Mouse (Mus musculus) midbrain, embryonic 16.5 days (tissue): ENCODE results near the gene Dscaml1. TPM values are rescaled to one million over a fixed set of nuclear protein-coding genes. Genes with fewer than 3 reads are reported as not detected.

Experiments
- ATAC-seq: fragments of 200-750 bp; cut with Nextera tagmentation; 2 replicates; pipeline ENCODE4 v1.8.0; 2017; ENCODE audit warnings: moderate TSS enrichment
- H3K27ac ChIP-seq: fragments of 300-500 bp; sonication (generic); 2 replicates; pipeline ENCODE4 v1.5.1; 2014; ENCODE audit warnings: mild to moderate bottlenecking, low read length, mixed read lengths
- H3K27me3 ChIP-seq: fragments of 300-500 bp; sonication (generic); 2 replicates; pipeline ENCODE4 v1.6.1; 2014; ENCODE audit warnings: low read depth, low read length, mixed read lengths; ENCODE audit not compliant: control insufficient read depth, insufficient read depth
- H3K36me3 ChIP-seq: fragments of 300-500 bp; sonication (generic); 2 replicates; pipeline ENCODE4 v1.6.1; 2014; ENCODE audit warnings: mild to moderate bottlenecking, low read length, moderate library complexity, mixed read lengths; ENCODE audit not compliant: control insufficient read depth, insufficient read depth
- H3K4me1 ChIP-seq: fragments of 300-500 bp; sonication (generic); 2 replicates; pipeline ENCODE4 v1.6.1; 2014; ENCODE audit warnings: mild to moderate bottlenecking, low read length, mixed read lengths; ENCODE audit not compliant: control insufficient read depth, insufficient read depth
- H3K4me2 ChIP-seq: fragments of 300-500 bp; sonication (generic); 2 replicates; pipeline ENCODE4 v1.6.1; 2014; ENCODE audit warnings: mild to moderate bottlenecking, low read length, mixed read lengths
- H3K4me3 ChIP-seq: fragments of 300-500 bp; sonication (generic); 2 replicates; pipeline ENCODE4 v1.5.1; 2014; ENCODE audit warnings: low read depth, mild to moderate bottlenecking, low read length, moderate library complexity, mixed read lengths
- H3K9ac ChIP-seq: fragments of 300-500 bp; sonication (generic); 2 replicates; pipeline ENCODE4 v1.6.1; 2014; ENCODE audit warnings: low read depth, low read length, mixed read lengths
- H3K9me3 ChIP-seq: fragments of 300-500 bp; sonication (generic); replicated peaks from 2 replicates; pipeline ENCODE4 v1.6.1; 2014; ENCODE audit warnings: mild to moderate bottlenecking, low read length, mixed read lengths; ENCODE audit not compliant: control insufficient read depth, poor library complexity, severe bottlenecking
- WGBS: fragments of 180-500 bp; shearing (Covaris S2); extraction: QIAGEN DNeasy Blood & Tissue Kit; methylation state at CpG from one replicate; pipeline ENCODE4 v1.1.7; 2014; 5-methylcytosine and 5-hydroxymethylcytosine counted together
- polyA plus RNA-seq: library from polyadenylated mRNA; unstranded; fragments of >200 nt; fragmentation: Nextera tagmentation; extraction: Ambion mirVana; gene quantifications from 2 replicates; pipeline ENCODE4 v1.2.1, GENCODE M21; 2015

Dscaml1 gene
- polyA plus RNA-seq, 1 experiment from 2014 or later, result 20.6 TPM

DNA sequence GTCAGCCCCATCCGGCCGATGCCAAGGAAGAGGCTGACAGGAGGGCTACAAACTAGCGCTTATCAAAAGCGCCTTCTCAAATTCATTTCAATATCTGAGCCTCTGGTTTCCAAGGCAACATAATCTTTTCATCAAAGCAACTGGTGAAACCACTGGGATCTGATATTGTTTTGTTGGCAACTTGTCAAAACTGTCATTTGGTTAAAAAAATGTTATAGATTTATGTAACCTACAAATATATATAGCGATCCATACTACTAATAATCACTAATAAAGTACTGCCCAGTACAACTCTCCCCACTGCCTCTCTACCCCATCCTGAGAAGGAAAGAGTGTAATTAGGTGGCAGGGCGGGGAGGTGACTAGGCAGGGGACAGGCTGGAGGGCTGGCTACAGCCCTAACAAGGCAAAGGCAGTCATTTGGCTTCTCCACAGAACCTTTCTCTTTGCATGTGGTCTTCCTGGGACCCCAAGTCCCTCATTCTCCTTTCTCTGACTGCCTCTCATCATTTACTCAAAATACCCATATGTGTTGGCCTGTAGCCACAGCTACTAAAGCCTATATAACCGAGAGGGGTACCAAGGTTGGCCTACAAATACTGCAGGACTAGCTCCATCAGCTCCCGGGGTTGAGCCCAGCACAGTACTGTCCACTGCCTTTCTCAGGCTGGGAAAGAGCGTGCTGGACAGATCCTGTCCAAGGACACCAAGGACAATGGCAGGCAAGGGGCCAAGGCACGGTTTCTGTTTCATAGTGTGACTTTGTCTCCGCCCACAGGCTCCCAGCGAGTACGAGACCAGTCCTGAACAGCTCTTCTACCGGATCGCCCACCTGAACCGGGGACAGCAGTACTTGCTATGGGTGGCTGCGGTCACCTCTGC, 313.5 kb downstream of the Dscaml1 start:
- no peak overlapping the region for H3K4me2 ChIP-seq
- H3K27ac ChIP-seq, result peak overlapping the region; percentile 90
- ATAC-seq, result peak; percentile 57
- 0 out of 2 replicates have a peak overlapping the region, but pooled peaks have one; percentile 34 for H3K9ac ChIP-seq
- no peaks in the 10 kb centered on the region for H3K9me3 ChIP-seq
- H3K36me3 ChIP-seq, result 0 out of 2 replicates have a peak, but pooled peaks cover 3% of the 10 kb centered on the region
- H3K4me3 ChIP-seq, result no peak overlapping the region
- peaks cover 25% of the 10 kb centered on the region for H3K4me1 ChIP-seq
- H3K27me3 ChIP-seq, result no peaks in the 10 kb centered on the region
- 50% methylated on average over 17 of the region's 17 CpGs for WGBS

DNA sequence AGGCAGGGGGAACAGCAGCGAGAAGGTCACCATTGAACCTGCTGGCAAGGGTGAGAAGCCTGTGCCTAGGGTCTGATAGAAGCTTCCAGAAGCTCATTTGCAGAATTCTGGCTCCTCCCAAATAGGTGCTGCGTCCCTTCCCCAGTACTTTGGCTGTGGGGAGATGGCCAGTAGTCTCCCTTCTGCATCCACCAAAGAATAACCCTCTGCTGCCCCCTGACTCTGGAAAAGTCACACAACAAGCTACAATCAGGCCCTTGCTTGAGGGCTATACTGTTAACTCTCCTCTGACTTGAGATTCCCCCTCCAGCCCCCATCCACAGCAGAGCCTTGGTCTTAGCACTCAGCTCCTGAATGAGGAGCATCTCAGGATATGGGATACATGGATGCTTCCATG, 314.2 kb downstream of the Dscaml1 start:
- peak; percentile 32; the same call in 1 of the 2 replicates for ATAC-seq
- no peaks in the 10 kb centered on the region for H3K27me3 ChIP-seq
- WGBS, result 49% methylated on average over 2 of the region's 2 CpGs
- no peaks in the 10 kb centered on the region for H3K9me3 ChIP-seq
- 0 out of 2 replicates have a peak, but pooled peaks cover 4% of the 10 kb centered on the region for H3K36me3 ChIP-seq
- H3K4me3 ChIP-seq, result no peak overlapping the region
- peak overlapping the region; percentile 84 for H3K27ac ChIP-seq
- peaks cover 26% of the 10 kb centered on the region for H3K4me1 ChIP-seq
- H3K4me2 ChIP-seq, result no peak overlapping the region
- H3K9ac ChIP-seq, result no peak overlapping the region

- ATAC-seq, result no peak
- H3K9ac ChIP-seq, result no peak overlapping the region
- no peaks in the 10 kb centered on the region for H3K9me3 ChIP-seq
- H3K27ac ChIP-seq, result no peak overlapping the region
- H3K4me2 ChIP-seq, result no peak overlapping the region
- H3K27me3 ChIP-seq, result no peaks in the 10 kb centered on the region
- H3K4me3 ChIP-seq, result no peak overlapping the region
- WGBS, result 67% methylated on average over 7 of the region's 7 CpGs
- peaks cover 2% of the 10 kb centered on the region; the same call in 1 of the 2 replicates for H3K4me1 ChIP-seq
- peaks cover 11% of the 10 kb centered on the region; the same call in 1 of the 2 replicates for H3K36me3 ChIP-seq
Observed at GRCm38 (mm10) chr9:45745451-45745850, 319.0 kb downstream of the Dscaml1 start.

DNA sequence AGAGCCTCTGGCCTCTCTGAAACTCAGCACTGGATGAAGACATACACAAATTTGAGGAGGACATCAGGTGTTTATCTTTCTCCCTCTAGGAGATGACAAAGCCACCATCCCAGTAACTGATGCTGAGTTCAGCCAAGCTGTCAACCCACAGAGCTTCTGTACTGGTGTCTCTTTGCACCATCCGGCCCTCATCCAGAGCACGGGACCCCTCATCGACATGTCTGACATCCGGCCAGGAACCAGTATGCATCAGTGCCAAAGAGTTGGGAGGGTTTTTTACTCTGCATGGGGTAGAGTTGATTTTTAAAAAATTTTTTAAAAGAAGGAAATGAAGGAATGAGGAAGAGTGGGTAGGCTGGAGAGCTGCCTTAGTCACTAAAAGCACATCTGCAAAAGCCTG, 323.5 kb downstream of the Dscaml1 start:
- whole genome bisulfite sequencing, result 90% methylated on average over 4 of the region's 4 CpGs

DNA sequence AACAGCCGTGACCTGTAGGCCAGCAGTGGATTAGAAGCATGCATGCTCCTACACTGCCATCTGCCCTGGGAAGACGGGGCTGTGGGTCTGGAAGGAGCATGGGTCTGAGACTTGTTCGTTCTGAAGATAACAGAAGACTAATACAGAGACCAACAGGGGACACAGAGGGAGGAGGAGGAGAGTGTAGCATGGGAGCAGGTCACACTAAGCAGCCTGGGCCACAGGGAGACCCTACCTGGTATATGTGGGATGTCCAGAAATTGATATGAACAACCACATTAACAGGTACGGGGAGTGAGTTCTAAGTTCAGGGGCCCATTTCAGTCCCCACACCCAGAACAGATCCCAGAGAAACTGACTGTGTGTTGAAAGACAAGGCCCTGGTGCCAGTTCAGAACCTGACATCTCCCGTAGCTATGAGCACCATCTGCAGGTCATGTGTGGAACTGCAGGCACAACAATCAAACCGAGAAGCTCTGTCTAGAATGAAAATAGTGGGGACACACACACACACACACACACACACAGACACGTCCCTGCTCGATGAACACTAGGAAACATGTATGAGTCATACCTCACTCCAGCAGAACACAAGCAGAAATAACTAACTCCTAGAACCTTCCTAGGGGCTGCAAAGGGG, 328.1 kb downstream of the Dscaml1 start:
- Histone ChIP-seq H3K9ac (no peak overlapping the region), H3K4me3 (no peak overlapping the region), H3K9me3 (no peaks in the 10 kb centered on the region), H3K27me3 (no peaks in the 10 kb centered on the region), H3K4me2 (no peak overlapping the region), H3K4me1 (no peaks in the 10 kb centered on the region; the same call in 1 of the 2 replicates), H3K36me3 (peaks cover 4% of the 10 kb centered on the region; the same call in 1 of the 2 replicates), H3K27ac (no peak overlapping the region)
- WGBS, result 34% methylated on average over 8 of the region's 8 CpGs
- ATAC-seq, result peak; percentile 63; the same call in 1 of the 2 replicates

More for the DNA sequence above, 323.5 kb downstream of the Dscaml1 start:
- ATAC-seq, result no peak
- no peaks in the 10 kb centered on the region for H3K9me3 ChIP-seq
- H3K4me1 ChIP-seq, result peaks cover 1% of the 10 kb centered on the region; the same call in 1 of the 2 replicates
- peaks cover 9% of the 10 kb centered on the region; the same call in 1 of the 2 replicates for H3K36me3 ChIP-seq
- no peak overlapping the region for H3K9ac ChIP-seq
- H3K4me3 ChIP-seq, result no peak overlapping the region
- H3K27me3 ChIP-seq, result no peaks in the 10 kb centered on the region
- no peak overlapping the region for H3K4me2 ChIP-seq
- no peak overlapping the region for H3K27ac ChIP-seq

DNA sequence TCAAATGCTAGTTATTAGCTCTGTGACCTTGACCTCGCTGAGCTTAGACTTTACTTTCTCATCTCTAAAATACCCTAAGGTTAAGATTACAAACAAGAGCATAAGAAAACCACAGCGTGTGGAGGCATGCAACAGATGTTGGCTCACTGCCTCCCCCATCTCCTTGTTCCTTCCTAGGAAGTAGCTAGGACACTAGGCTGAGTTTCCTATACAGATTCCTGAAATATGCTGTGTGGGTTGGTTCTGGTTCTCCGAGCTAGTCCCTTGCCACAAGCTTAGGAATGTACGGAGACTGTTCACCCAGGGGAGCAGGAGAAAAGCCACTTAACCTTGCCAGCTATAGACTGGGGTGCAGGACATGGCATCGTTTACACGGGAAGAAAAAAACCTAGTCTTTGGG, 339.8 kb downstream of the Dscaml1 start:
- Histone ChIP-seq H3K4me3 (no peak overlapping the region), H3K27ac (no peak overlapping the region), H3K4me1 (no peaks in the 10 kb centered on the region), H3K36me3 (peaks cover 11% of the 10 kb centered on the region; the same call in 1 of the 2 replicates), H3K4me2 (no peak overlapping the region), H3K9ac (no peak overlapping the region), H3K9me3 (no peaks in the 10 kb centered on the region), H3K27me3 (no peaks in the 10 kb centered on the region)
- no peak for ATAC-seq
- WGBS, result 83% methylated on average over 6 of the region's 6 CpGs

DNA sequence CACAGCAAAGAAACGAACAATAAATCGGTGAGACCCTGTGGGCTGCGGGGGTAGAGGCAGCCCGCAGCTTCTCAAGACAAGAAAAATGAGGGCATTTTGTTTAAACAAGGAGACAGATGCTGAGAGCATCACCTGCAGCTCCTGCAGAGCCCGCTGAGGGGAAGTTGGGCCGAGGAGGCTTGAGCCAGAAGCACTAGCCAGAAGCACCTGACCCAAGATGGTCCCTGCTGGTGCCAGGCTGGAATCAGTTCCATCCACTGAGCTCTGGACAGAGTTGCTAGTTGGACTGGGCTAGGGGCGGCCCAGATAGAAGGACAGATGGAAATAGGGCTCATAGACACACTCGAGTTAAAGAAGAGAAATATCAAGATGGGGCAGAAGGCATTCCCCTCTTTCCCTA, 340.7 kb downstream of the Dscaml1 start:
- no peak overlapping the region for H3K4me3 ChIP-seq
- no peaks in the 10 kb centered on the region for H3K9me3 ChIP-seq
- H3K27me3 ChIP-seq, result no peaks in the 10 kb centered on the region
- H3K4me1 ChIP-seq, result no peaks in the 10 kb centered on the region
- H3K27ac ChIP-seq, result no peak overlapping the region
- H3K36me3 ChIP-seq, result peaks cover 18% of the 10 kb centered on the region; the same call in 1 of the 2 replicates
- H3K9ac ChIP-seq, result no peak overlapping the region
- 87% methylated on average over 8 of the region's 8 CpGs for WGBS
- H3K4me2 ChIP-seq, result no peak overlapping the region
- ATAC-seq, result no peak

DNA sequence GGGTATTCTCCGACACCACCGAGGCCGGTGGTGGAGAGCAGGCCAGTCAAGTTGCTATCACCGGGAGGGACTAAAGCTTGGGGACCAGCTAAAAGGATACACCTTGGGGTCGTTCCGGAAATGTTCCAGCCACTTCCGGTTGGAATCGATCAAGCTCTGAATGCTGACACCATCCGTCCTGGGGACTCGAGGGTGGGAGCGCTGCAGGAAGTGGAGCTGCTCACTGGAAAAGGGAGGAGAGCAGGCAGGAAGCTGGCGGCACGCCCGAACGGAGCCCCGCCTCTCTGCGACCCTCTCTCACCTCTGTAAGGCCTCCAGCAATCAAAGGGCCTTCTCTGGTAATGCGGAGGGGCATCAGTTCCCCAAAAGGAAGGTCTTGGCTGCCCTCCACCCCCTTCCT, 342.0 kb downstream of the Dscaml1 start:
- Histone ChIP-seq H3K4me3 (no peak overlapping the region), H3K4me2 (no peak overlapping the region), H3K27me3 (no peaks in the 10 kb centered on the region), H3K9me3 (no peaks in the 10 kb centered on the region), H3K9ac (no peak overlapping the region), H3K27ac (no peak overlapping the region), H3K4me1 (no peaks in the 10 kb centered on the region), H3K36me3 (peaks cover 19% of the 10 kb centered on the region; the same call in 1 of the 2 replicates)
- no peak for ATAC-seq
- 88% methylated on average over 18 of the region's 18 CpGs for WGBS

- no peaks in the 10 kb centered on the region for H3K27me3 ChIP-seq
- no peaks in the 10 kb centered on the region for H3K9me3 ChIP-seq
- no peak overlapping the region for H3K4me3 ChIP-seq
- H3K36me3 ChIP-seq, result peaks cover 25% of the 10 kb centered on the region
- no peak overlapping the region for H3K27ac ChIP-seq
- no peak overlapping the region for H3K4me2 ChIP-seq
- ATAC-seq, result no peak
- 95% methylated on average over 5 of the region's 5 CpGs for WGBS
- H3K4me1 ChIP-seq, result no peaks in the 10 kb centered on the region
- no peak overlapping the region for H3K9ac ChIP-seq
Observed at GRCm38 (mm10) chr9:45769596-45769995, 343.2 kb downstream of the Dscaml1 start.
